Mouse (Mus musculus) C2C12 (cell line): Measurements from ENCODE around the gene Klhl3. TPM values are rescaled to one million over a fixed set of nuclear protein-coding genes. Genes with fewer than 3 reads are reported as not detected.

Source experiments
- H3K27me3 ChIP-seq: one replicate; pipeline ENCODE4 v1.6.1; 2011; ENCODE audit not compliant: control insufficient read depth, insufficient read depth, insufficient read length
- H3K36me3 ChIP-seq: one replicate; pipeline ENCODE4 v1.6.1; 2011; ENCODE audit not compliant: control insufficient read depth, insufficient read depth
- H3K4me3 ChIP-seq: one replicate; pipeline ENCODE4 v1.5.1; 2011; ENCODE audit warnings: mild to moderate bottlenecking, control low read depth; ENCODE audit not compliant: poor library complexity, insufficient read depth, severe bottlenecking
- H3K79me2 ChIP-seq: one replicate; pipeline ENCODE4 v1.6.1; 2011; ENCODE audit not compliant: control insufficient read depth, insufficient read depth
- H3K79me3 ChIP-seq: one replicate; pipeline ENCODE4 v1.6.1; 2011; ENCODE audit warnings: low read depth, control low read depth
- H3ac ChIP-seq: one replicate; pipeline ENCODE3; 2011; ENCODE audit warnings: low read depth; ENCODE audit not compliant: control insufficient read depth, insufficient read length
- CEBPB ChIP-seq: IDR thresholded peaks from one replicate; pipeline ENCODE4 v1.6.1; 2011; ENCODE audit warnings: low read depth, mild to moderate bottlenecking, control low read depth, moderate library complexity
- CTCF ChIP-seq: IDR thresholded peaks from one replicate; pipeline ENCODE4 v1.5.1; 2011; ENCODE audit not compliant: control insufficient read depth, insufficient read depth, insufficient read length
- FOSL1 ChIP-seq: IDR thresholded peaks from one replicate; pipeline ENCODE4 v1.8.0; 2011; ENCODE audit warnings: mild to moderate bottlenecking, low read length; ENCODE audit not compliant: poor library complexity, insufficient read depth, severe bottlenecking
- MAX ChIP-seq: IDR thresholded peaks from one replicate; pipeline ENCODE4 v1.6.1; 2011; ENCODE audit warnings: mild to moderate bottlenecking, control low read depth
- MYOD1 ChIP-seq: IDR thresholded peaks from one replicate; pipeline ENCODE4 v1.6.1; 2011; ENCODE audit warnings: low read depth; ENCODE audit not compliant: control insufficient read depth, insufficient read length
- MYOG ChIP-seq: IDR thresholded peaks from one replicate; pipeline ENCODE4 v1.6.1; 2011; ENCODE audit not compliant: control insufficient read depth, insufficient read length; ENCODE audit errors: extremely low read depth
- USF1 ChIP-seq: IDR thresholded peaks from one replicate; pipeline ENCODE4 v1.6.1; 2011; ENCODE audit warnings: low read depth, mild to moderate bottlenecking, control low read depth, moderate library complexity
- polyA plus RNA-seq: library from polyadenylated mRNA; unstranded; fragments of >200 nt; fragmentation: generic; extraction: Trizol; gene quantifications from one replicate; pipeline ENCODE4 v1.2.1, GENCODE M21; 2012; ENCODE audit warnings: missing spikeins

The Klhl3 gene
- polyA plus RNA-seq, 1 experiment: 0.01 TPM

GRCm38 (mm10) chr13:57996536-57996935 lies 116.9 kb downstream of the Klhl3 start:
- H3K27me3 ChIP-seq: no peaks in the 10 kb centered on the region
- H3ac ChIP-seq: no peak overlapping the region
- H3K79me2 ChIP-seq: no peaks in the 10 kb centered on the region
- H3K4me3 ChIP-seq: no peak overlapping the region
- TF ChIP-seq FOSL1: no peak
- TF ChIP-seq CEBPB: no peak
- TF ChIP-seq CTCF: no peak
- no peak for TF ChIP-seq MAX
- no peak for TF ChIP-seq MYOD1
- no peak for TF ChIP-seq USF1
- no peak for TF ChIP-seq MYOG
- H3K36me3 ChIP-seq: no peaks in the 10 kb centered on the region
- H3K79me3 ChIP-seq: no peaks in the 10 kb centered on the region

- no peaks in the 10 kb centered on the region for H3K36me3 ChIP-seq
- TF ChIP-seq USF1 (no peak), CEBPB (no peak), MYOG (no peak), MAX (no peak), CTCF (no peak), FOSL1 (no peak), MYOD1 (no peak)
- H3K79me3 ChIP-seq: no peaks in the 10 kb centered on the region
- no peak overlapping the region for H3K4me3 ChIP-seq
- no peak overlapping the region for H3ac ChIP-seq
- no peaks in the 10 kb centered on the region for H3K79me2 ChIP-seq
- H3K27me3 ChIP-seq: no peaks in the 10 kb centered on the region
Observed at GRCm38 (mm10) chr13:57995864-57996263, 117.5 kb downstream of the Klhl3 start.

- H3K79me2 ChIP-seq: no peaks in the 10 kb centered on the region
- TF ChIP-seq MAX: no peak
- no peaks in the 10 kb centered on the region for H3K36me3 ChIP-seq
- H3K79me3 ChIP-seq: no peaks in the 10 kb centered on the region
- no peaks in the 10 kb centered on the region for H3K27me3 ChIP-seq
- H3ac ChIP-seq: no peak overlapping the region
- no peak overlapping the region for H3K4me3 ChIP-seq
Observed at GRCm38 (mm10) chr13:57984637-57985036, 128.8 kb downstream of the Klhl3 start.

GRCm38 (mm10) chr13:57984163-57984562 lies 129.2 kb downstream of the Klhl3 start:
- Histone ChIP-seq H3K36me3 (no peaks in the 10 kb centered on the region), H3ac (no peak overlapping the region), H3K4me3 (no peak overlapping the region), H3K79me3 (no peaks in the 10 kb centered on the region), H3K79me2 (no peaks in the 10 kb centered on the region), H3K27me3 (no peaks in the 10 kb centered on the region)
- TF ChIP-seq MYOG: no peak

DNA sequence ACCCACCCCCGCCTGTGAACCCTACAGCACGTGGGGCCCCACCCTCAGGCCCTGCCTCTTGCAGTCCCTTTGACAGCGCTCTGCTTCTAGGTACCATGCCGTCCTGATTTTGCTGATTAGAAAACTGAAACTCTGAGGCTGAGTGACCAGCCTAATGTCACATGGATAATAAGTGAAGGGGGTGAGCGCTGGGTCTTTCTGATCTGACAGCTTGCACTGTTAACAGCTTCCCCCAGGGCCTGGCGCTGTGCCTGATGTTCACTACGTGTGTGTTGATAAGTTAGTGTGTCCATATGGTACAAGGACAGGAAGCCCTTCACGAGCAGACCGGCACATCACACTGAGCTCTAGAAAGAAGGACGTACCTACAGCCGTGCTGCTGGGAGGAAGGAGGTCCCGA lies 130.1 kb downstream of the Klhl3 start:
- Histone ChIP-seq H3K27me3 (no peaks in the 10 kb centered on the region), H3K79me3 (no peaks in the 10 kb centered on the region), H3K4me3 (no peak overlapping the region), H3K79me2 (no peaks in the 10 kb centered on the region), H3ac (no peak overlapping the region), H3K36me3 (no peaks in the 10 kb centered on the region)
- TF ChIP-seq FOSL1 (no peak), MAX (no peak), USF1 (no peak), CTCF (no peak), MYOG (no peak), MYOD1 (no peak), CEBPB (no peak)

- no peaks in the 10 kb centered on the region for H3K27me3 ChIP-seq
- no peak for TF ChIP-seq MYOG
- no peak for TF ChIP-seq CEBPB
- no peak for TF ChIP-seq FOSL1
- no peak for TF ChIP-seq MYOD1
- TF ChIP-seq USF1: no peak
- TF ChIP-seq CTCF: no peak
- no peak for TF ChIP-seq MAX
- no peak overlapping the region for H3ac ChIP-seq
- no peaks in the 10 kb centered on the region for H3K79me2 ChIP-seq
- no peak overlapping the region for H3K4me3 ChIP-seq
- no peaks in the 10 kb centered on the region for H3K79me3 ChIP-seq
- no peaks in the 10 kb centered on the region for H3K36me3 ChIP-seq
Observed at GRCm38 (mm10) chr13:57982904-57983303, 130.5 kb downstream of the Klhl3 start.
